Mouse (Mus musculus) liver, adult 2 months (tissue): Measurements from ENCODE around the gene Tshz2. TPM values are rescaled to one million over a fixed set of nuclear protein-coding genes. Genes with fewer than 3 reads are reported as not detected.
A peak's percentile ranks its signal among the peaks of the same experiment; 100 is the strongest.

Experiments
- DNase-seq: peaks from one replicate; pipeline ENCODE4 v3.0.0-alpha.2; 2011; ENCODE audit warnings: low read depth, low spot score; ENCODE audit errors: extremely low read depth
- H3K27ac ChIP-seq: fragments of 200-500 bp; replicated peaks from 2 replicates; pipeline ENCODE4 v1.5.1; 2012; ENCODE audit warnings: low read depth, mild to moderate bottlenecking, control low read depth, inconsistent platforms, low read length; ENCODE audit not compliant: insufficient read depth
- H3K27me3 ChIP-seq: fragments of 200-500 bp; 2 replicates; pipeline ENCODE4 v1.6.1; 2012; ENCODE audit warnings: mild to moderate bottlenecking, moderate library complexity, low read length, inconsistent platforms; ENCODE audit not compliant: control insufficient read depth, insufficient read depth
- H3K36me3 ChIP-seq: fragments of 200-500 bp; 2 replicates; pipeline ENCODE4 v1.6.1; 2012; ENCODE audit warnings: low read length, inconsistent platforms; ENCODE audit not compliant: control insufficient read depth, insufficient read depth
- H3K4me1 ChIP-seq: fragments of 200-500 bp; 2 replicates; pipeline ENCODE4 v1.6.1; 2011; ENCODE audit warnings: low read length; ENCODE audit not compliant: control insufficient read depth, insufficient read depth
- H3K4me3 ChIP-seq: fragments of 200-500 bp; 2 replicates; pipeline ENCODE4 v1.5.1; 2011; ENCODE audit warnings: low read depth, mild to moderate bottlenecking, control low read depth, low read length, moderate library complexity; ENCODE audit not compliant: insufficient read depth
- H3K79me2 ChIP-seq: fragments of 200-500 bp; 2 replicates; pipeline ENCODE4 v1.6.1; 2012; ENCODE audit warnings: inconsistent platforms, mild to moderate bottlenecking, low read length, moderate library complexity; ENCODE audit not compliant: control insufficient read depth, insufficient read depth
- H3K9ac ChIP-seq: fragments of 200-500 bp; 2 replicates; pipeline ENCODE4 v1.6.1; 2012; ENCODE audit warnings: low read depth, mild to moderate bottlenecking, control low read depth, inconsistent platforms, low read length
- CTCF ChIP-seq: fragments of 200-500 bp; IDR thresholded peaks from 2 replicates; pipeline ENCODE4 v1.5.1; 2011; ENCODE audit warnings: low read depth, low read length, control low read depth
- POLR2A ChIP-seq: fragments of 200-500 bp; IDR thresholded peaks from 2 replicates; pipeline ENCODE4 v1.6.1; 2011; ENCODE audit warnings: low read length, control low read depth; ENCODE audit not compliant: insufficient read depth; ENCODE audit errors: extremely low read depth
- WGBS: fragments of 180-500 bp; shearing (Covaris S2); methylation state at CpG from one replicate; pipeline ENCODE4 v1.1.7; 2018; 5-methylcytosine and 5-hydroxymethylcytosine counted together
- polyA plus RNA-seq: library from polyadenylated mRNA; depleted of rRNA; stranded (reverse); fragments of >200 nt; gene quantifications from 2 replicates; pipeline ENCODE4 v1.2.3, GENCODE M21; 2012
- total RNA-seq: library from RNA; depleted of rRNA; stranded (reverse); fragments of >200 nt; gene quantifications from 2 replicates; pipeline ENCODE4 v1.2.3, GENCODE M21; 2014

Gene Tshz2
- total and polyA plus RNA-seq, 2 experiments: 3.3 to 4.1 TPM

GRCm38 (mm10) chr2:170006829-170007228 lies 374.0 kb downstream of the Tshz2 start:
- no peak for DNase-seq
- H3K79me2 ChIP-seq: no peaks in the 10 kb centered on the region
- H3K36me3 ChIP-seq: no peaks in the 10 kb centered on the region
- H3K9ac ChIP-seq: no peak overlapping the region
- H3K4me1 ChIP-seq: no peaks in the 10 kb centered on the region
- WGBS: 87% methylated on average over 8 of the region's 8 CpGs
- H3K27ac ChIP-seq: peak overlapping the region; percentile 43
- TF ChIP-seq CTCF (no peak), POLR2A (no peak)
- no peak overlapping the region for H3K4me3 ChIP-seq
- H3K27me3 ChIP-seq: no peaks in the 10 kb centered on the region

- H3K4me3 ChIP-seq: no peak overlapping the region
- 73% methylated on average over 6 of the region's 6 CpGs for WGBS
- H3K36me3 ChIP-seq: no peaks in the 10 kb centered on the region
- no peaks in the 10 kb centered on the region for H3K4me1 ChIP-seq
- peak; percentile 58 for DNase-seq
- H3K27ac ChIP-seq: peak overlapping the region; percentile 43
- H3K27me3 ChIP-seq: no peaks in the 10 kb centered on the region
- no peak for TF ChIP-seq POLR2A
- no peak for TF ChIP-seq CTCF
- no peak overlapping the region for H3K9ac ChIP-seq
- no peaks in the 10 kb centered on the region for H3K79me2 ChIP-seq
Measured at GRCm38 (mm10) chr2:170007426-170007958, 374.7 kb downstream of the Tshz2 start.

GRCm38 (mm10) chr2:170009729-170010128 lies 376.9 kb downstream of the Tshz2 start:
- Histone ChIP-seq H3K79me2 (no peaks in the 10 kb centered on the region), H3K9ac (no peak overlapping the region), H3K4me3 (no peak overlapping the region), H3K4me1 (no peaks in the 10 kb centered on the region), H3K27me3 (no peaks in the 10 kb centered on the region), H3K36me3 (no peaks in the 10 kb centered on the region), H3K27ac (no peak overlapping the region)
- no peak for DNase-seq
- WGBS: 90% methylated on average over 11 of the region's 11 CpGs
- TF ChIP-seq POLR2A (no peak), CTCF (no peak)

GRCm38 (mm10) chr2:170011858-170012257 lies 379.0 kb downstream of the Tshz2 start:
- no peaks in the 10 kb centered on the region for H3K4me1 ChIP-seq
- H3K27ac ChIP-seq: 0 out of 2 replicates have a peak overlapping the region, but pooled peaks have one; percentile 5
- no peak for TF ChIP-seq POLR2A
- no peak for TF ChIP-seq CTCF
- H3K27me3 ChIP-seq: no peaks in the 10 kb centered on the region
- no peaks in the 10 kb centered on the region for H3K36me3 ChIP-seq
- H3K4me3 ChIP-seq: no peak overlapping the region
- DNase-seq: no peak
- no peak overlapping the region for H3K9ac ChIP-seq
- 81% methylated on average over 8 of the region's 8 CpGs for whole genome bisulfite sequencing
- no peaks in the 10 kb centered on the region for H3K79me2 ChIP-seq

- no peaks in the 10 kb centered on the region for H3K79me2 ChIP-seq
- WGBS: 87% methylated on average over 6 of the region's 6 CpGs
- H3K9ac ChIP-seq: no peak overlapping the region
- no peaks in the 10 kb centered on the region for H3K27me3 ChIP-seq
- no peaks in the 10 kb centered on the region for H3K36me3 ChIP-seq
- DNase-seq: no peak
- H3K4me1 ChIP-seq: no peaks in the 10 kb centered on the region
- H3K4me3 ChIP-seq: no peak overlapping the region
- TF ChIP-seq POLR2A (no peak), CTCF (no peak)
- H3K27ac ChIP-seq: no peak overlapping the region
Measured at GRCm38 (mm10) chr2:170017302-170017701, 384.5 kb downstream of the Tshz2 start.

- Histone ChIP-seq H3K36me3 (no peaks in the 10 kb centered on the region), H3K27ac (no peak overlapping the region), H3K79me2 (no peaks in the 10 kb centered on the region), H3K9ac (no peak overlapping the region), H3K4me1 (no peaks in the 10 kb centered on the region), H3K27me3 (no peaks in the 10 kb centered on the region), H3K4me3 (no peak overlapping the region)
- TF ChIP-seq POLR2A: no peak
- TF ChIP-seq CTCF: no peak
- 86% methylated on average over 7 of the region's 7 CpGs for WGBS
- no peak for DNase-seq
Measured at GRCm38 (mm10) chr2:170017926-170018325, 385.1 kb downstream of the Tshz2 start.
